Mouse (Mus musculus) liver, embryonic 12.5 days (tissue): Measurements from ENCODE around the gene Metap1d. TPM values are rescaled to one million over a fixed set of nuclear protein-coding genes. Genes with fewer than 3 reads are reported as not detected.
A peak's percentile ranks its signal among the peaks of the same experiment; 100 is the strongest.

Experiments
- ATAC-seq: fragments of 200-750 bp; cut with Nextera tagmentation; 2 replicates; pipeline ENCODE4 v1.8.0; 2017; ENCODE audit warnings: moderate number of reproducible peaks, mild to moderate bottlenecking, moderate library complexity
- H3K27ac ChIP-seq: fragments of 300-500 bp; sonication (generic); 2 replicates; pipeline ENCODE4 v1.5.1; 2016; ENCODE audit warnings: mild to moderate bottlenecking
- H3K27me3 ChIP-seq: fragments of 300-500 bp; sonication (generic); replicated peaks from 2 replicates; pipeline ENCODE4 v1.6.1; 2016; ENCODE audit warnings: mild to moderate bottlenecking, moderate library complexity
- H3K36me3 ChIP-seq: fragments of 300-500 bp; sonication (generic); 2 replicates; pipeline ENCODE4 v1.6.1; 2016; ENCODE audit warnings: mild to moderate bottlenecking, moderate library complexity
- H3K4me1 ChIP-seq: fragments of 300-500 bp; sonication (generic); 2 replicates; pipeline ENCODE4 v1.6.1; 2016
- H3K4me2 ChIP-seq: fragments of 300-500 bp; sonication (generic); 2 replicates; pipeline ENCODE4 v1.6.1; 2016; ENCODE audit warnings: mild to moderate bottlenecking, moderate library complexity
- H3K4me3 ChIP-seq: fragments of 300-500 bp; sonication (generic); 2 replicates; pipeline ENCODE4 v1.5.1; 2016; ENCODE audit warnings: mild to moderate bottlenecking, moderate library complexity
- H3K9ac ChIP-seq: fragments of 300-500 bp; sonication (generic); 2 replicates; pipeline ENCODE4 v1.6.1; 2016; ENCODE audit warnings: mild to moderate bottlenecking, moderate library complexity
- H3K9me3 ChIP-seq: fragments of 300-500 bp; sonication (generic); replicated peaks from 2 replicates; pipeline ENCODE4 v1.6.1; 2016; ENCODE audit warnings: mild to moderate bottlenecking, moderate library complexity
- WGBS: fragments of 180-500 bp; shearing (Covaris S2); methylation state at CpG from one replicate; pipeline ENCODE4 v1.1.7; 2016; ENCODE audit not compliant: insufficient replicate concordance; 5-methylcytosine and 5-hydroxymethylcytosine counted together
- polyA plus RNA-seq: library from polyadenylated mRNA; unstranded; fragments of >200 nt; fragmentation: Nextera tagmentation; extraction: Ambion mirVana; gene quantifications from 2 replicates; pipeline ENCODE4 v1.2.1, GENCODE M21; 2016

Gene Metap1d
- polyA plus RNA-seq, 1 experiment from 2014 or later = 30.2 TPM

- H3K4me1 ChIP-seq = peaks cover 35% of the 10 kb centered on the region
- H3K4me2 ChIP-seq = peak overlapping the region; percentile 95
- no peaks in the 10 kb centered on the region for H3K36me3 ChIP-seq
- H3K9me3 ChIP-seq = no peaks in the 10 kb centered on the region
- H3K9ac ChIP-seq = no peak overlapping the region
- peak; percentile 58 for ATAC-seq
- H3K27me3 ChIP-seq = peaks cover 98% of the 10 kb centered on the region
- no peak overlapping the region for H3K27ac ChIP-seq
- 2% methylated on average over 47 of the region's 57 CpGs for WGBS
- peak overlapping the region; percentile 60 for H3K4me3 ChIP-seq
Measured at GRCm38 (mm10) chr2:71528714-71529510, 75.8 kb downstream of the Metap1d start.

- H3K36me3 ChIP-seq = no peaks in the 10 kb centered on the region
- no peak overlapping the region for H3K27ac ChIP-seq
- H3K4me2 ChIP-seq = peak overlapping the region; percentile 95
- peaks cover 100% of the 10 kb centered on the region for H3K27me3 ChIP-seq
- H3K4me3 ChIP-seq = peak overlapping the region; percentile 60
- H3K9me3 ChIP-seq = no peaks in the 10 kb centered on the region
- 4% methylated on average over 59 of the region's 60 CpGs for WGBS
- H3K9ac ChIP-seq = no peak overlapping the region
- peak; percentile 74 for ATAC-seq
- peaks cover 35% of the 10 kb centered on the region for H3K4me1 ChIP-seq
Measured at GRCm38 (mm10) chr2:71529511-71530351, 76.7 kb downstream of the Metap1d start.

GRCm38 (mm10) chr2:71530391-71531123 is 77.5 kb downstream of the Metap1d start:
- WGBS = 2% methylated on average over 34 of the region's 34 CpGs

GRCm38 (mm10) chr2:71531124-71531590 is 78.1 kb downstream of the Metap1d start:
- no peaks in the 10 kb centered on the region for H3K9me3 ChIP-seq
- peaks cover 35% of the 10 kb centered on the region for H3K4me1 ChIP-seq
- H3K27me3 ChIP-seq = peaks cover 98% of the 10 kb centered on the region
- 2% methylated on average over 12 of the region's 12 CpGs for WGBS
- H3K4me3 ChIP-seq = no peak overlapping the region
- H3K4me2 ChIP-seq = no peak overlapping the region
- H3K9ac ChIP-seq = no peak overlapping the region
- H3K36me3 ChIP-seq = no peaks in the 10 kb centered on the region
- no peak for ATAC-seq
- H3K27ac ChIP-seq = no peak overlapping the region

More at GRCm38 (mm10) chr2:71530391-71531123, 77.5 kb downstream of the Metap1d start:
- peak overlapping the region; percentile 60 for H3K4me3 ChIP-seq
- no peak overlapping the region for H3K27ac ChIP-seq
- H3K36me3 ChIP-seq = no peaks in the 10 kb centered on the region
- H3K27me3 ChIP-seq = peaks cover 99% of the 10 kb centered on the region
- ATAC-seq = no peak
- H3K9me3 ChIP-seq = no peaks in the 10 kb centered on the region
- no peak overlapping the region for H3K9ac ChIP-seq
- peaks cover 35% of the 10 kb centered on the region for H3K4me1 ChIP-seq
- H3K4me2 ChIP-seq = peak overlapping the region; percentile 95

- ATAC-seq = no peak
- H3K4me1 ChIP-seq = peaks cover 33% of the 10 kb centered on the region
- H3K4me2 ChIP-seq = no peak overlapping the region
- no peaks in the 10 kb centered on the region for H3K36me3 ChIP-seq
- H3K27ac ChIP-seq = no peak overlapping the region
- H3K9me3 ChIP-seq = no peaks in the 10 kb centered on the region
- no peak overlapping the region for H3K9ac ChIP-seq
- peaks cover 98% of the 10 kb centered on the region for H3K27me3 ChIP-seq
- 1% methylated on average over 43 of the region's 43 CpGs for WGBS
- peak overlapping the region; percentile 3; the same call in 1 of the 2 replicates for H3K4me3 ChIP-seq
Measured at GRCm38 (mm10) chr2:71531990-71532970, 79.2 kb downstream of the Metap1d start.

- H3K4me2 ChIP-seq = no peak overlapping the region
- no peak for ATAC-seq
- 11% methylated on average over 5 of the region's 5 CpGs for WGBS
- H3K27me3 ChIP-seq = peaks cover 98% of the 10 kb centered on the region
- H3K9me3 ChIP-seq = no peaks in the 10 kb centered on the region
- H3K4me3 ChIP-seq = no peak overlapping the region
- no peak overlapping the region for H3K9ac ChIP-seq
- no peak overlapping the region for H3K27ac ChIP-seq
- peaks cover 31% of the 10 kb centered on the region for H3K4me1 ChIP-seq
- H3K36me3 ChIP-seq = no peaks in the 10 kb centered on the region
Measured at GRCm38 (mm10) chr2:71533094-71533493, 80.0 kb downstream of the Metap1d start.

- no peak overlapping the region for H3K4me2 ChIP-seq
- ATAC-seq = no peak
- H3K9ac ChIP-seq = no peak overlapping the region
- H3K9me3 ChIP-seq = no peaks in the 10 kb centered on the region
- H3K4me3 ChIP-seq = no peak overlapping the region
- H3K27ac ChIP-seq = no peak overlapping the region
- H3K4me1 ChIP-seq = peaks cover 31% of the 10 kb centered on the region
- WGBS = 2% methylated on average over 20 of the region's 20 CpGs
- H3K36me3 ChIP-seq = no peaks in the 10 kb centered on the region
- H3K27me3 ChIP-seq = peaks cover 98% of the 10 kb centered on the region
Measured at GRCm38 (mm10) chr2:71534242-71535052, 81.4 kb downstream of the Metap1d start.

- peaks cover 43% of the 10 kb centered on the region for H3K4me1 ChIP-seq
- peaks cover 100% of the 10 kb centered on the region for H3K27me3 ChIP-seq
- H3K9me3 ChIP-seq = no peaks in the 10 kb centered on the region
- ATAC-seq = no peak
- no peaks in the 10 kb centered on the region for H3K36me3 ChIP-seq
- H3K4me3 ChIP-seq = 0 out of 2 replicates have a peak overlapping the region, but pooled peaks have one; percentile 8
- H3K4me2 ChIP-seq = peak overlapping the region; percentile 12; the same call in 1 of the 2 replicates
- H3K27ac ChIP-seq = no peak overlapping the region
- H3K9ac ChIP-seq = no peak overlapping the region
- WGBS = 2% methylated on average over 45 of the region's 48 CpGs
Measured at GRCm38 (mm10) chr2:71540611-71541417, 87.7 kb downstream of the Metap1d start.

- Histone ChIP-seq H3K4me1 (peaks cover 51% of the 10 kb centered on the region), H3K4me2 (0 out of 2 replicates have a peak overlapping the region, but pooled peaks have one; percentile 12), H3K9me3 (no peaks in the 10 kb centered on the region), H3K27me3 (peaks cover 100% of the 10 kb centered on the region), H3K36me3 (no peaks in the 10 kb centered on the region), H3K27ac (no peak overlapping the region), H3K9ac (no peak overlapping the region), H3K4me3 (0 out of 2 replicates have a peak overlapping the region, but pooled peaks have one; percentile 8)
- WGBS = 5% methylated on average over 37 of the region's 37 CpGs
- no peak for ATAC-seq
Measured at GRCm38 (mm10) chr2:71541418-71542226, 88.5 kb downstream of the Metap1d start.
